Mouse (Mus musculus) hindbrain, embryonic 10.5 days (tissue): ENCODE data around the gene Dppa5a. TPM values are rescaled to one million over a fixed set of nuclear protein-coding genes. Genes with fewer than 3 reads are reported as not detected.
"Not testable (repeated sequence)": the region's sequence is repeated elsewhere in the genome, so short reads cannot be mapped to it uniquely, and the experiment has no call there.

Experiments
- DNase-seq: peaks from one replicate; pipeline ENCODE4 v3.0.0-alpha.2; 2017; ENCODE audit warnings: low spot score
- H3K27ac ChIP-seq: fragments of 300-500 bp; sonication (generic); 2 replicates; pipeline ENCODE4 v1.5.1; 2016; ENCODE audit warnings: mild to moderate bottlenecking, moderate library complexity
- H3K27me3 ChIP-seq: fragments of 300-500 bp; sonication (generic); 2 replicates; pipeline ENCODE4 v1.6.1; 2016; ENCODE audit warnings: mild to moderate bottlenecking; ENCODE audit not compliant: poor library complexity, insufficient read depth, severe bottlenecking
- H3K36me3 ChIP-seq: fragments of 300-500 bp; sonication (generic); 2 replicates; pipeline ENCODE4 v1.6.1; 2016; ENCODE audit warnings: mild to moderate bottlenecking, moderate library complexity
- H3K4me1 ChIP-seq: fragments of 300-500 bp; sonication (generic); replicated peaks from 2 replicates; pipeline ENCODE4 v1.6.1; 2016; ENCODE audit warnings: mild to moderate bottlenecking
- H3K4me3 ChIP-seq: fragments of 300-500 bp; sonication (generic); 2 replicates; pipeline ENCODE4 v1.5.1; 2016; ENCODE audit warnings: mild to moderate bottlenecking, moderate library complexity
- H3K9me3 ChIP-seq: fragments of 300-500 bp; sonication (generic); 2 replicates; pipeline ENCODE4 v1.6.1; 2016; ENCODE audit warnings: mild to moderate bottlenecking, moderate library complexity
- WGBS: fragments of 180-500 bp; shearing (Covaris S2); methylation state at CpG from one replicate; pipeline ENCODE4 v1.1.7; 2016; 5-methylcytosine and 5-hydroxymethylcytosine counted together
- polyA plus RNA-seq: library from polyadenylated mRNA; unstranded; fragments of >200 nt; fragmentation: Nextera tagmentation; extraction: Ambion mirVana; gene quantifications from 2 replicates; pipeline ENCODE4 v1.2.1, GENCODE M21; 2016

Dppa5a gene
- polyA plus RNA-seq, 1 experiment from 2014 or later: 0.54 TPM

DNA sequence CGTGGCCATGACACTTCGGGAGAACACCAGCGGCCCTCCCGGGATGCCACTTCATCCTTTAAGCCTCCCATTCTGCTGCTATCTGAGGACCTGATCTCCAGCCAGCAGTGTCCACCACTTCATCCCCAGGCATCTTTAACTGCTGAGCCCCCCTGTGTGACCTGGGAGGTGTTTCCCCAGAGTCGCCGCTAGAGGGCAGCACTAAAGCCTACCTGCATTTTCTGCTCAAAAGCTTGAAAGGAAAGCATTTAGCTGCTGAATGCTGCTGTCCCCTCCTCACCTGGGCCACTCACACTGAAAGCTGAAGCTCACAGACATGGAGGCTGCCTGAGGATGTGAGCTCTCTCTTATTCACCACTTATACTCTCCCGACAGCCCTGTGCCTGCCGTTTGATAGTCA lies 27.7 kb downstream of the Dppa5a start:
- not testable (repeated sequence) for H3K4me3 ChIP-seq, H3K9me3 ChIP-seq, H3K4me1 ChIP-seq, H3K27ac ChIP-seq, H3K36me3 ChIP-seq, H3K27me3 ChIP-seq
- 15% methylated on average over 8 of the region's 8 CpGs for WGBS
- peak; percentile 63 for DNase-seq

- not testable (repeated sequence) for H3K4me3 ChIP-seq, H3K36me3 ChIP-seq, H3K27ac ChIP-seq, H3K9me3 ChIP-seq, DNase-seq, H3K27me3 ChIP-seq, H3K4me1 ChIP-seq
Observed at GRCm38 (mm10) chr9:78337050-78337449, 30.9 kb downstream of the Dppa5a start.

- WGBS: 89% methylated on average over 1 of the region's 1 CpGs
- H3K4me3 ChIP-seq, H3K27ac ChIP-seq, H3K9me3 ChIP-seq, H3K4me1 ChIP-seq, DNase-seq, H3K27me3 ChIP-seq, H3K36me3 ChIP-seq: not testable (repeated sequence)
Observed at GRCm38 (mm10) chr9:78327289-78327688, 40.7 kb downstream of the Dppa5a start, which contains the start of gene Omt2b. TSS of gene Omt2b (plus strand) at chr9:78327589.

DNA sequence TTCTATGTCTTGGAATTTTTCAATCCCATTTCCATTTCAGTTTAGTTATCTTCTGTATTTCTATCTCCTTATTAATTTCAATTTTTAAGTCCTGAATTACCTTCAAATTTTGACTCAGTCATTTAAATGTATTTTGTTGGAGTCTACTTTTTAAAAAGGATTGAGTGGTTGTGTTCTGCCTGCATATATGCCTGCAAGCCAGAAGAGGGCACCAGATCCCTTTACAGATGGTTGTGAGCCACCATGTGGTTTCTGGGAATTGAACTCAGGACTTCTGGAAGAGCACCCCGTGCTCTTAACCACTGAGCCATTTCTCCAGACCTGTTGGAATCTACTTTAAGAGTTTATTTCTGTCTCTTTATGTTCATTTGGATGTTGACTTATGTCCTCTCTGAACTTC lies 48.5 kb downstream of the Dppa5a start:
- no peaks in the 10 kb centered on the region for H3K27me3 ChIP-seq
- DNase-seq: no peak

More for the DNA sequence above, 48.5 kb downstream of the Dppa5a start:
- no peaks in the 10 kb centered on the region for H3K9me3 ChIP-seq
- no peaks in the 10 kb centered on the region for H3K4me1 ChIP-seq
- H3K27ac ChIP-seq: no peak overlapping the region
- no peak overlapping the region for H3K4me3 ChIP-seq
- H3K36me3 ChIP-seq: no peaks in the 10 kb centered on the region
- 51% methylated on average over 1 of the region's 1 CpGs for WGBS

Other genes with a start within 250 kb of the Dppa5a start
- gene Gsta4, start 185.4 kb downstream of the Dppa5a start, polyA plus RNA-seq: 58.1 and 60.9 TPM in 2 replicates
- gene Gsta1, start 137.5 kb downstream of the Dppa5a start, polyA plus RNA-seq: not detected in 2 replicates
- gene Gm3776, start 111.0 kb downstream of the Dppa5a start, polyA plus RNA-seq: not detected in 2 replicates
- gene Gm10639, start 78.3 kb downstream of the Dppa5a start, polyA plus RNA-seq: not detected in 2 replicates
- not detected in 2 replicates for gene Omt2a, start 53.4 kb downstream of the Dppa5a start, polyA plus RNA-seq
- not detected in 2 replicates for gene Omt2b, start 40.6 kb downstream of the Dppa5a start, polyA plus RNA-seq
- not detected in 2 replicates for gene Gsta2, start 12.4 kb downstream of the Dppa5a start, polyA plus RNA-seq
- 1.6 and 2.8 TPM in 2 replicates for gene Ooep, start 10.5 kb upstream of the Dppa5a start, polyA plus RNA-seq
- 0.10 and 0.21 TPM in 2 replicates for gene Ddx43, start 27.6 kb upstream of the Dppa5a start, polyA plus RNA-seq
- 0.20 and 0.46 TPM in 2 replicates for gene Cgas, start 75.1 kb upstream of the Dppa5a start, polyA plus RNA-seq
- 22.6 and 25.1 TPM in 2 replicates for gene Mto1, start 80.0 kb upstream of the Dppa5a start, polyA plus RNA-seq
- 0.55 and 0.68 TPM in 2 replicates for gene Gm17324, start 80.6 kb upstream of the Dppa5a start, polyA plus RNA-seq
- 3,168 and 3,706 TPM in 2 replicates for gene Eef1a1, start 121.0 kb upstream of the Dppa5a start, polyA plus RNA-seq
- 10.0 and 10.4 TPM in 2 replicates for gene Slc17a5, start 219.9 kb upstream of the Dppa5a start, polyA plus RNA-seq
- 3.7 and 4.6 TPM in 2 replicates for gene Cd109, start 247.4 kb upstream of the Dppa5a start, polyA plus RNA-seq